Mouse (Mus musculus) C2C12 (cell line): ENCODE measurements around the gene Nlrc3. TPM values are rescaled to one million over a fixed set of nuclear protein-coding genes. Genes with fewer than 3 reads are reported as not detected.

ENCODE experiments used
- H3K27me3 ChIP-seq: one replicate; pipeline ENCODE4 v1.6.1; 2011; ENCODE audit not compliant: control insufficient read depth, insufficient read depth, insufficient read length
- H3K36me3 ChIP-seq: one replicate; pipeline ENCODE4 v1.6.1; 2011; ENCODE audit not compliant: control insufficient read depth, insufficient read depth
- H3K4me3 ChIP-seq: one replicate; pipeline ENCODE4 v1.5.1; 2011; ENCODE audit warnings: mild to moderate bottlenecking, control low read depth; ENCODE audit not compliant: poor library complexity, insufficient read depth, severe bottlenecking
- H3K79me2 ChIP-seq: one replicate; pipeline ENCODE4 v1.6.1; 2011; ENCODE audit not compliant: control insufficient read depth, insufficient read depth
- H3K79me3 ChIP-seq: one replicate; pipeline ENCODE4 v1.6.1; 2011; ENCODE audit warnings: low read depth, control low read depth
- H3ac ChIP-seq: one replicate; pipeline ENCODE3; 2011; ENCODE audit warnings: low read depth; ENCODE audit not compliant: control insufficient read depth, insufficient read length
- CEBPB ChIP-seq: IDR thresholded peaks from one replicate; pipeline ENCODE4 v1.6.1; 2011; ENCODE audit warnings: low read depth, mild to moderate bottlenecking, control low read depth, moderate library complexity
- CTCF ChIP-seq: IDR thresholded peaks from one replicate; pipeline ENCODE4 v1.5.1; 2011; ENCODE audit not compliant: control insufficient read depth, insufficient read depth, insufficient read length
- FOSL1 ChIP-seq: IDR thresholded peaks from one replicate; pipeline ENCODE4 v1.8.0; 2011; ENCODE audit warnings: mild to moderate bottlenecking, low read length; ENCODE audit not compliant: poor library complexity, insufficient read depth, severe bottlenecking
- MAX ChIP-seq: IDR thresholded peaks from one replicate; pipeline ENCODE4 v1.6.1; 2011; ENCODE audit warnings: mild to moderate bottlenecking, control low read depth
- MYOD1 ChIP-seq: IDR thresholded peaks from one replicate; pipeline ENCODE4 v1.6.1; 2011; ENCODE audit warnings: low read depth; ENCODE audit not compliant: control insufficient read depth, insufficient read length
- MYOG ChIP-seq: IDR thresholded peaks from one replicate; pipeline ENCODE4 v1.6.1; 2011; ENCODE audit not compliant: control insufficient read depth, insufficient read length; ENCODE audit errors: extremely low read depth
- USF1 ChIP-seq: IDR thresholded peaks from one replicate; pipeline ENCODE4 v1.6.1; 2011; ENCODE audit warnings: low read depth, mild to moderate bottlenecking, control low read depth, moderate library complexity
- polyA plus RNA-seq: library from polyadenylated mRNA; unstranded; fragments of >200 nt; fragmentation: generic; extraction: Trizol; gene quantifications from one replicate; pipeline ENCODE4 v1.2.1, GENCODE M21; 2012; ENCODE audit warnings: missing spikeins

Nlrc3 gene
- polyA plus RNA-seq, 1 experiment = 0.84 TPM

GRCm38 (mm10) chr16:3956369-3956768 lies 20.1 kb downstream of the Nlrc3 start:
- Histone ChIP-seq H3K36me3 (no peaks in the 10 kb centered on the region), H3K79me2 (no peaks in the 10 kb centered on the region), H3ac (no peak overlapping the region), H3K27me3 (no peaks in the 10 kb centered on the region), H3K4me3 (no peak overlapping the region), H3K79me3 (no peaks in the 10 kb centered on the region)
- TF ChIP-seq CTCF = no peak
- TF ChIP-seq FOSL1 = no peak
- peak; percentile 8 for TF ChIP-seq CEBPB
- peak; percentile 94 for TF ChIP-seq USF1
- TF ChIP-seq MAX = peak; percentile 81

- Histone ChIP-seq H3K4me3 (no peak overlapping the region), H3K27me3 (no peaks in the 10 kb centered on the region), H3K36me3 (no peaks in the 10 kb centered on the region), H3K79me3 (no peaks in the 10 kb centered on the region), H3K79me2 (no peaks in the 10 kb centered on the region), H3ac (no peak overlapping the region)
- no peak for TF ChIP-seq MYOG
Measured at GRCm38 (mm10) chr16:3951141-3951540, 25.3 kb downstream of the Nlrc3 start.

- Histone ChIP-seq H3ac (no peak overlapping the region), H3K4me3 (no peak overlapping the region), H3K79me3 (no peaks in the 10 kb centered on the region), H3K79me2 (no peaks in the 10 kb centered on the region), H3K36me3 (peaks cover 22% of the 10 kb centered on the region), H3K27me3 (no peaks in the 10 kb centered on the region)
- TF ChIP-seq USF1 (no peak), FOSL1 (peak; percentile 69), MYOD1 (no peak), CEBPB (no peak)
Measured at GRCm38 (mm10) chr16:3934701-3935100, 41.7 kb downstream of the Nlrc3 start.

GRCm38 (mm10) chr16:3934091-3934490 lies 42.3 kb downstream of the Nlrc3 start:
- no peaks in the 10 kb centered on the region for H3K79me2 ChIP-seq
- no peaks in the 10 kb centered on the region for H3K79me3 ChIP-seq
- H3K36me3 ChIP-seq = peaks cover 22% of the 10 kb centered on the region
- H3ac ChIP-seq = no peak overlapping the region
- H3K27me3 ChIP-seq = no peaks in the 10 kb centered on the region
- no peak overlapping the region for H3K4me3 ChIP-seq
- TF ChIP-seq USF1 = no peak
- no peak for TF ChIP-seq FOSL1
- no peak for TF ChIP-seq MYOG
- no peak for TF ChIP-seq MAX
- no peak for TF ChIP-seq CEBPB
- TF ChIP-seq MYOD1 = no peak
- TF ChIP-seq CTCF = no peak

- H3ac ChIP-seq = no peak overlapping the region
- no peak for TF ChIP-seq CTCF
- TF ChIP-seq MAX = peak; percentile 39
- TF ChIP-seq FOSL1 = peak; percentile 38
- no peak for TF ChIP-seq MYOD1
- H3K4me3 ChIP-seq = no peak overlapping the region
- no peaks in the 10 kb centered on the region for H3K27me3 ChIP-seq
- peaks cover 20% of the 10 kb centered on the region for H3K36me3 ChIP-seq
- no peaks in the 10 kb centered on the region for H3K79me3 ChIP-seq
- no peaks in the 10 kb centered on the region for H3K79me2 ChIP-seq
Measured at GRCm38 (mm10) chr16:3933536-3933935, 42.9 kb downstream of the Nlrc3 start.

GRCm38 (mm10) chr16:3929151-3929550 lies 47.3 kb downstream of the Nlrc3 start:
- Histone ChIP-seq H3K36me3 (peaks cover 13% of the 10 kb centered on the region), H3K4me3 (no peak overlapping the region), H3ac (no peak overlapping the region), H3K27me3 (no peaks in the 10 kb centered on the region), H3K79me2 (no peaks in the 10 kb centered on the region), H3K79me3 (no peaks in the 10 kb centered on the region)
- no peak for TF ChIP-seq CEBPB
- TF ChIP-seq MYOD1 = no peak
- no peak for TF ChIP-seq CTCF
- no peak for TF ChIP-seq MAX
- no peak for TF ChIP-seq MYOG
- TF ChIP-seq FOSL1 = no peak
- TF ChIP-seq USF1 = no peak

GRCm38 (mm10) chr16:3928582-3928981 lies 47.9 kb downstream of the Nlrc3 start:
- H3K79me2 ChIP-seq = no peaks in the 10 kb centered on the region
- no peaks in the 10 kb centered on the region for H3K79me3 ChIP-seq
- no peak for TF ChIP-seq FOSL1
- no peak for TF ChIP-seq USF1
- TF ChIP-seq MYOG = no peak
- TF ChIP-seq MYOD1 = no peak
- no peak for TF ChIP-seq MAX
- no peak for TF ChIP-seq CTCF
- no peak for TF ChIP-seq CEBPB
- H3K4me3 ChIP-seq = no peak overlapping the region
- H3ac ChIP-seq = no peak overlapping the region
- no peaks in the 10 kb centered on the region for H3K27me3 ChIP-seq
- peaks cover 13% of the 10 kb centered on the region for H3K36me3 ChIP-seq
